Mouse (Mus musculus): ENCODE measurements around the gene Ppp1r14c.

DNA sequence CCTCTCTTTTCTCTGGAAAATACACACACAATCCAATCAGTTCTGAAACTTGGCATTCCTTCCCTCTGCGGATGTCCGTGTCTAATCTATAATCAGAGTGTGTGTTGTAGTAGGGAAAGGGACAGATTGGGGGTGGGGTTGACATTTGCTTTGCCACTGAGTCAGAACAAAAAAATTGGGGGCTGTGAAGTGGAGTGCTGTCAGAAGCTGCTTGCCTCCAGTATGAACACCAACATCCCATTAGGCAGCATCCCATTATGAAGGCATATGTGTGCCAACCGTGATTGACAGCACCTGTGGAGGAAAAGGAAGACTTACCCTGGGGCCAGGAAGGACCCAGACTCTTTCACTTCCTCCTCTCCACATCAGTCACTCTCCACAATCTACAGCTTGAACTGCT lies 42.8 kb downstream of the Ppp1r14c start:
- TF ChIP-seq CTCF (IDR thresholded peaks at IDR 0.05; ENCODE audit: low read depth) (no peak), EP300 (IDR thresholded peaks at IDR 0.05; ENCODE audit: low read depth) (no peak)

All from liver, postnatal 0 days (tissue).